Mouse (Mus musculus) CH12.LX (cell line): ENCODE measurements around the gene Car8. TPM values are rescaled to one million over a fixed set of nuclear protein-coding genes. Genes with fewer than 3 reads are reported as not detected.

Source experiments
- DNase-seq: peaks from one replicate; pipeline ENCODE4 v3.0.0-alpha.2; 2013; ENCODE audit errors: extremely low read depth
- H3K27ac ChIP-seq: 2 replicates; pipeline ENCODE4 v1.5.1; 2012; ENCODE audit warnings: low read depth, mild to moderate bottlenecking, control low read depth, moderate library complexity; ENCODE audit not compliant: insufficient read depth
- H3K27me3 ChIP-seq: replicated peaks from 2 replicates; pipeline ENCODE3; 2012; ENCODE audit warnings: inconsistent platforms
- H3K36me3 ChIP-seq, 2 experiments: replicated peaks in 1 of 2; 2 replicates each; pipeline versions ENCODE3 to v1.6.1; 2012; ENCODE audit warnings: inconsistent platforms in 1 of 2, low read length in 1 of 2, mild to moderate bottlenecking in 1 of 2, mixed read lengths in 1 of 2, moderate library complexity in 1 of 2; ENCODE audit not compliant: control insufficient read depth in 1 of 2, insufficient read depth in 1 of 2
- H3K4me1 ChIP-seq, 2 experiments: 2 replicates each; pipeline ENCODE4 v1.6.1; 2012; ENCODE audit warnings: inconsistent platforms in 1 of 2, moderate library complexity in 1 of 2; ENCODE audit not compliant: insufficient read depth in 2 of 2, control insufficient read depth in 1 of 2
- H3K4me2 ChIP-seq: 2 replicates; pipeline ENCODE4 v1.6.1; 2012; ENCODE audit warnings: low read depth, mild to moderate bottlenecking, control low read depth; ENCODE audit not compliant: poor library complexity, insufficient read depth, severe bottlenecking
- H3K4me3 ChIP-seq, 3 experiments: fragments of 150-350 bp in 1 of 3; sonication (generic) in 1 of 3; replicated peaks in 1 of 3; 2 replicates each; pipeline versions ENCODE3 to v1.5.1; 2011 to 2012; ENCODE audit warnings: low read depth in 2 of 3, low read length in 2 of 3, mild to moderate bottlenecking in 2 of 3, moderate library complexity in 2 of 3, control low read depth in 1 of 3, improper control_type of control experiment in 1 of 3, inconsistent platforms in 1 of 3, mixed read lengths in 1 of 3; ENCODE audit not compliant: poor library complexity in 1 of 3
- H3K79me2 ChIP-seq: replicated peaks from 2 replicates; pipeline ENCODE4 v1.6.1; 2012; ENCODE audit warnings: mild to moderate bottlenecking, moderate library complexity; ENCODE audit not compliant: control insufficient read depth, poor library complexity, insufficient read depth, severe bottlenecking; ENCODE audit errors: extremely low read depth
- H3K9ac ChIP-seq: 2 replicates; pipeline ENCODE4 v1.6.1; 2012; ENCODE audit warnings: low read depth, mild to moderate bottlenecking, control low read depth, moderate library complexity; ENCODE audit not compliant: insufficient read depth
- H3K9me3 ChIP-seq: replicated peaks from 2 replicates; pipeline ENCODE3; 2012; ENCODE audit warnings: low read length, inconsistent platforms, mixed read lengths
- BHLHE40 ChIP-seq: IDR thresholded peaks from 2 replicates; pipeline ENCODE4 v1.6.1; 2011; ENCODE audit warnings: mild to moderate bottlenecking, low read depth, low read length, improper control_type of control experiment
- CHD1 ChIP-seq: IDR thresholded peaks from 2 replicates; pipeline ENCODE4 v1.6.1; 2012; ENCODE audit warnings: low read depth, low read length, improper control_type of control experiment, inconsistent platforms
- CHD2 ChIP-seq: IDR thresholded peaks from 2 replicates; pipeline ENCODE4 v1.6.1; 2011; ENCODE audit warnings: low read length, improper control_type of control experiment
- ELF1 ChIP-seq: IDR thresholded peaks from 2 replicates; pipeline ENCODE4 v1.6.1; 2014; ENCODE audit warnings: low read depth, mild to moderate bottlenecking, inconsistent platforms, low read length, improper control_type of control experiment
- ETS1 ChIP-seq: conservative IDR thresholded peaks from 2 replicates; pipeline ENCODE4 v1.6.1; 2012; ENCODE audit warnings: low read depth, mild to moderate bottlenecking, inconsistent platforms, low read length, improper control_type of control experiment, moderate library complexity
- HCFC1 ChIP-seq: IDR thresholded peaks from 2 replicates; pipeline ENCODE4 v1.6.1; 2012; ENCODE audit warnings: low read depth, mild to moderate bottlenecking, inconsistent platforms, low read length, improper control_type of control experiment
- IRF4 ChIP-seq: IDR thresholded peaks from 2 replicates; pipeline ENCODE4 v1.6.1; 2014; ENCODE audit warnings: low read depth, mild to moderate bottlenecking, inconsistent platforms, low read length, improper control_type of control experiment
- JUN ChIP-seq: IDR thresholded peaks from 2 replicates; pipeline ENCODE4 v1.6.1; 2011; ENCODE audit warnings: low read depth, mild to moderate bottlenecking, low read length, improper control_type of control experiment, moderate library complexity; ENCODE audit not compliant: insufficient read depth
- JUND ChIP-seq: conservative IDR thresholded peaks from 2 replicates; pipeline ENCODE4 v1.6.1; 2011; ENCODE audit warnings: low read depth, low read length, improper control_type of control experiment
- MAFK ChIP-seq: IDR thresholded peaks from 2 replicates; pipeline ENCODE4 v1.6.1; 2011; ENCODE audit warnings: low read length, improper control_type of control experiment; ENCODE audit not compliant: insufficient replicate concordance
- MAX ChIP-seq: IDR thresholded peaks from 2 replicates; pipeline ENCODE4 v1.6.1; 2011; ENCODE audit warnings: low read length, improper control_type of control experiment
- NELFE ChIP-seq: IDR thresholded peaks from 2 replicates; pipeline ENCODE4 v1.6.1; 2011; ENCODE audit warnings: low read depth, low read length, improper control_type of control experiment
- PAX5 ChIP-seq: IDR thresholded peaks from 2 replicates; pipeline ENCODE4 v1.6.1; 2012; ENCODE audit warnings: low read length, inconsistent platforms, mixed read lengths
- POLR2A ChIP-seq: IDR thresholded peaks from 2 replicates; pipeline ENCODE4 v1.6.1; 2011; ENCODE audit warnings: low read depth, mild to moderate bottlenecking, improper control_type of control experiment, low read length
- RCOR1 ChIP-seq: conservative IDR thresholded peaks from 2 replicates; pipeline ENCODE4 v1.6.1; 2012; ENCODE audit warnings: low read depth, mild to moderate bottlenecking, inconsistent platforms, low read length, improper control_type of control experiment
- SIN3A ChIP-seq: IDR thresholded peaks from 2 replicates; pipeline ENCODE4 v1.6.1; 2012; ENCODE audit warnings: low read length, improper control_type of control experiment, inconsistent platforms
- SMC3 ChIP-seq: IDR thresholded peaks from 2 replicates; pipeline ENCODE4 v1.6.1; 2011; ENCODE audit warnings: low read depth, low read length, improper control_type of control experiment
- TCF12 ChIP-seq: IDR thresholded peaks from 2 replicates; pipeline ENCODE4 v1.6.1; 2014; ENCODE audit warnings: low read depth, mild to moderate bottlenecking, inconsistent platforms, low read length, improper control_type of control experiment
- UBTF ChIP-seq: IDR thresholded peaks from 2 replicates; pipeline ENCODE4 v1.6.1; 2012; ENCODE audit warnings: low read depth, mild to moderate bottlenecking, inconsistent platforms, low read length, improper control_type of control experiment, moderate library complexity
- ZC3H11A ChIP-seq: IDR thresholded peaks from 2 replicates; pipeline ENCODE4 v1.6.1; 2012; ENCODE audit warnings: low read depth, mild to moderate bottlenecking, inconsistent platforms, low read length, improper control_type of control experiment
- ZMIZ1 ChIP-seq: IDR thresholded peaks from 2 replicates; pipeline ENCODE4 v1.6.1; 2012; ENCODE audit warnings: low read depth, mild to moderate bottlenecking, inconsistent platforms, low read length, improper control_type of control experiment
- ZNF384 ChIP-seq: IDR thresholded peaks from 2 replicates; pipeline ENCODE4 v1.6.1; 2012; ENCODE audit warnings: low read depth, low read length, improper control_type of control experiment, inconsistent platforms
- dilution Hi-C: fragments of 300-500 bp; cut with MboI; formaldehyde crosslinking; loops from 2 replicates; pipeline ENCODE4 v1.14.3; 2020; ENCODE audit warnings: low sequenced_read_pairs; ENCODE audit not compliant: extremely low pct_unique_long_range_greater_than_20kb, extremely low pct_ligation_motif_present
- in situ Hi-C: fragments of 300-500 bp; cut with MboI; formaldehyde crosslinking; loops from 3 replicates; pipeline ENCODE4 v1.14.3; 2019; ENCODE audit warnings: low sequenced_read_pairs, low pct_ligation_motif_present, low pct_unique_long_range_greater_than_20kb, mixed read lengths
- polyA plus RNA-seq: library from polyadenylated mRNA; unstranded; fragments of >175 nt; gene quantifications from 2 replicates; pipeline ENCODE4 v1.2.1, GENCODE M21; 2012; ENCODE audit warnings: low read depth; ENCODE audit not compliant: insufficient read length
- total RNA-seq, 2 experiments: library from RNA; depleted of rRNA; stranded (reverse); fragments of 300-350 nt in 1 of 2; fragments of >200 nt in 1 of 2; gene quantifications; 2 replicates each; pipeline ENCODE4 v1.2.3; 2012 to 2014

Car8 gene
- total and polyA plus RNA-seq, 3 experiments, result not detected

DNA sequence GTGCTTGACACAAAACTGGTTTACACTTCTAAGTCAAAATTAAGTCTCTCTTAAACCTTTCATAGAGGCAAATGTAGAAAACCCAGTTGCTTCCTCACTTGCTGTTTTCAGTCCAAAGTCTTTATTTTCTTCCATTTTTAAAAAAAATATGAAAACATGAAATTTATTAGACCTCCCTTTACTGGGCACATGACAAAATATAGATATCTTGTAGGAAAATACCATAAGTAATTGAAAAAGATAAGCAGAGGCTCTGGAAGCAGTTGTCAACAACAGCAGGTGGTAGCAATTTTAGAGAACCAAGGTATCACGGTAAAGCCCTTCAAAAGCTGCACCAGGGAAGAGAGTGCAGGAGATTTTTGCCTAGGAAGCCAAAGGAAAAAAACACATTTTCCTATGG is 30.9 kb downstream of the Car8 start:
- in situ Hi-C loops, result no loop called here
- dilution Hi-C loops, result no loop called here

GRCm38 (mm10) chr4:8206918-8207573 is 31.8 kb downstream of the Car8 start:
- Histone ChIP-seq H3K36me3 (no peaks in the 10 kb centered on the region), H3K9me3 (no peaks in the 10 kb centered on the region), H3K79me2 (no peaks in the 10 kb centered on the region), H3K27ac (no peak overlapping the region), H3K27me3 (no peaks in the 10 kb centered on the region), H3K4me2 (no peak overlapping the region), H3K9ac (no peak overlapping the region), H3K4me1 (peaks cover 0 to 11% of the 10 kb centered on the region in 2 experiments; a peak in 1 of 4 replicates), H3K4me3 (no peak overlapping the region)
- in situ Hi-C loops, result no loop called here
- no peak for DNase-seq
- TF ChIP-seq POLR2A, result no peak
- TF ChIP-seq ETS1, result no peak
- no peak for TF ChIP-seq ELF1
- TF ChIP-seq JUND, result no peak
- no peak for TF ChIP-seq CHD1
- TF ChIP-seq NELFE, result no peak
- no peak for TF ChIP-seq MAX
- no peak for TF ChIP-seq RCOR1
- TF ChIP-seq ZC3H11A, result no peak
- no peak for TF ChIP-seq CHD2
- no peak for TF ChIP-seq IRF4
- TF ChIP-seq BHLHE40, result no peak
- no peak for TF ChIP-seq UBTF
- no peak for TF ChIP-seq PAX5
- dilution Hi-C loops, result no loop called here

More for the DNA sequence above, 30.9 kb downstream of the Car8 start:
- Histone ChIP-seq H3K4me2 (no peak overlapping the region), H3K27me3 (no peaks in the 10 kb centered on the region), H3K9me3 (no peaks in the 10 kb centered on the region), H3K36me3 (no peaks in the 10 kb centered on the region), H3K9ac (no peak overlapping the region), H3K79me2 (no peaks in the 10 kb centered on the region), H3K4me1 (peaks cover 0 to 11% of the 10 kb centered on the region in 2 experiments; a peak in 1 of 4 replicates), H3K4me3 (no peak overlapping the region), H3K27ac (no peak overlapping the region)
- no peak for DNase-seq
- TF ChIP-seq CHD2, result no peak
- TF ChIP-seq TCF12, result no peak
- no peak for TF ChIP-seq ZMIZ1
- no peak for TF ChIP-seq SIN3A
- TF ChIP-seq IRF4, result no peak
- TF ChIP-seq ZNF384, result no peak
- no peak for TF ChIP-seq RCOR1
- TF ChIP-seq MAFK, result no peak
- no peak for TF ChIP-seq JUN
- no peak for TF ChIP-seq SMC3
- no peak for TF ChIP-seq HCFC1
